Mouse (Mus musculus): ENCODE measurements around the gene Myt1l.
A peak's percentile ranks its signal among the peaks of the same experiment; 100 is the strongest.

Gene Myt1l

DNA sequence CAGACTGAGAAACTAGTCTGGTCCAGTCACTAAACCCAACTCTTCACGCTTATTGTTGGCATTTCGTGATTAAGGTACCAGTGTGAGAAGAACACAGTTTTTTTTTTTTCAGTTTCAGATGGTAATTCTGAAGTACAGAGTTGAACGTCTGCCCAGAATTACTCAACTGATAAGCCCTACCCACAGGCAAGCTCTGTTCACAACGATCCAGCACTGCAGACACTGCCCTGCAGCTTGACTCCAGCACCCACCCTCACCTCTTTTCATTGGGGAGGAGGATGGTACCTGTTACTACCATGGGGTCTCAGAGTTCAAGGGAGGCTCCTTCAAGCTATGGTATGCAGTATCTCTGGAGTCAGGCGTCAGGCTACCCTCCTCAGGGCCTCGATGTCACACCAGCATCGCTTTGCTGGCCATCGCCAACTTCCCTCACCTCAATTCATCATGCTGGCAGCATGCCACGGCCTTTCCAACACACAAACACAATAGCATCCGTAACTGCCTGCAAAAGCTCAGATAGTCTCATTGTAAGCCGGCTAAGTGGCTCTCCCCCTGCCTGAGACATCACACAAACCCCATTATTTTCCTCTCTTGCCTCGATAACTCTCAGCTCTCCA, 281.5 kb downstream of the Myt1l start:
- no peak for DNase-seq (ENCODE audit: low spot score in 2 of 2)

DNA sequence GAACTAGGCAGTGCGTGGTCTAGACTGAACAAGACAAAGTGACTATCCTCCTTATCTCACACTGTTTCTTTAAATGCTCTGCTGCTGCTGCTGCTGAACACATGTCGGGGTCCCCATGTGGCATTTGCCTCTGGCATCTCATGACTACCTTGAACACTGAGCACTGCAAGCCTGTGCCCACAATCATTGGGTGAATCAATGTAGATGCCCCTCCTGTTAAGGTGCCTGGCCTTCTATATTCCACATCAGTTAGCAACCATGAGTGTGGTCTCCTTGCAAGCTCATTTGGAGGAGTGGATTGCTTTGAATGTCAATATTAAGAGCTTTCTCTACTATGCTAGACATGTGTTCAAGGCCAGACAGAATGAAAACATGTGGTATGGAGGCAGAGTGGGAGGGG, 287.3 kb downstream of the Myt1l start:
- DNase-seq (ENCODE audit: low spot score in 2 of 2): no peak

DNA sequence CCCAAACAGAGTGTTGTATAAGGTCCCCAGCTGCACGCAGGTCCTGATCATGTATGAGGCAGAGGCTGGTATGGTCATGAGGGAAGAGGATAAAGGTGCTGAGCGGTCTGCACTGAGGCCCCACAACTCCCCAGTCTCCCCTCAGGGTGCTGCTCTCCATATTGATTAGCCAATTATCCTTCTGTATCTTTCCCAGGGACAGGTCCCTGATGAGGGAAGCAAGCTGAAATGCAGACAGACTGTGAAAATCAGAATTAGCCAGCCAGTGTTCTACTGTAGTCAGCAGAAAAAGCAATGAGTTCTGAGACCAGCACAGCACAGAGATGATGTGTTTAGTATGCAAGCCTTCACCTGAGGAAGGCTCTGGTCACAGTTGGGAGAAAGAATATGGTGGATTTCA, 287.9 kb downstream of the Myt1l start:
- no peak for DNase-seq (ENCODE audit: low spot score in 2 of 2)

DNA sequence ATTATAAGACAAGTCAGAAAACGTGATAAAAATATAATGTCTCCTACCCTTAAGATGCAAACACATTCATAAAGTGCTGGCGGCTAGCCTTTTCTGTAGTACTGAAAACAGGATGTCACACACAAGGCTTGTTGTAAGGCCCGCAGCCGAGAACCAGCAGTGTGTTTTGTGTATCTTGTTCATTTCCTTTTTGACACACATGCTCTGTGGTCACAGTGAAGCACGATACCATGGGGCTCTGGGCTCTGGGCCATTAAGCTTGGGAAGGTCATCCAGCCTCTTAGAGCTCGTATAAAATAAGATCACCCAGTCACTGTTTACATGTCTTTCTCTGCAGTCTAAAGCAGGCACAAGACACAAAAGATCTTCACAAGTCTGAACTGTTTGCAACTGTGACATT, 288.6 kb downstream of the Myt1l start:
- no peak for DNase-seq (ENCODE audit: low spot score in 2 of 2)

DNA sequence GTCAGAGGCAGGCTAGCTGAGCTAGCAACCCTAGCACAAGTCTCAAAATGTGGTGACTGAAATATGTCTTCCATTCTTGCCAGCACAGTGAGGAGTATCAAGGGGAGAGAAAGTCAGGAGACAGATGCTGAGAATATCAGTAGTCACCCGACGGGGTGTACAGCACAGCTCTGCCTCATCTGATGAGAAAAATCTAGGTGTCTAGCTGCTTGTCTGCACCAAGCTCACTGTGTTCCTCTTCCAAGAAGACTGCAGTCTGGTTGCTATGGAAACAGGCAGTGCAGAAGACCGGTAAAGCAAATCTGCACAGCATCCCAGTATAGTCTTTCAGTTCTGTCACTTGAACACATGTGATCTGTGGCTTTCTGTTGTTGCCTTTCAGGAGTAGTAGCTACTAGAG, 294.0 kb downstream of the Myt1l start:
- DNase-seq (ENCODE audit: low spot score in 2 of 2): peak; percentile 55 to 79

DNA sequence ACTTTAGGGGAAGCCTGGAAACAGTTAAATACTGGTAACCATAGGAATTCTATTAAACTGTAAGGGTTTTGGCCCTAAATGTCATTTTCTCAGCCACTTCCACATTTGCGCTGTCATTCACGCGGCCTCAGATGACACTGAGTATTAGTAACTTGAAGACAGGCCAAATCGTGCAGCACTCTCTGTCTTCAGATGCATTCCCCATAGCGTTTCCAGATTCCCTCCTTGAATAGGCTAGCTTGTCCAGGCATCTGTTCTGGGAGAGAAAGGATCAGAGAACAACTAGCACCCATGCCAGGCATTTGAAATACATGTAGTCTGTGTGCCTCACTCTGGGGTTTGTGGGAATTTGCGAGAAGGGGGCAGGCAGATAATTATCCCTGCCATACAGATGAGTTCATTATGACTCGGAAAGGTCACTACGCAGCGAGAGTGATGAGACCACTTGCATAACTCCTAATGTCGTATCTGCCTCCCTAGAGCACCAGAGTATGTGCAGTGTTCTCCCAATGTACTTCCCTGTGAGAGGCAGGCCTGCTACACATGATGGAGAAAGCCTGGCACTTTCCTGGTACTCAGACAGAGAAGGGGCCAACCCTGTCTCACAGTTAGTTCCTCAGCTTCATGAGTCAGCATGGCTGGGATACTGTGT, 295.7 kb downstream of the Myt1l start:
- DNase-seq (ENCODE audit: low spot score in 2 of 2): no peak

DNA sequence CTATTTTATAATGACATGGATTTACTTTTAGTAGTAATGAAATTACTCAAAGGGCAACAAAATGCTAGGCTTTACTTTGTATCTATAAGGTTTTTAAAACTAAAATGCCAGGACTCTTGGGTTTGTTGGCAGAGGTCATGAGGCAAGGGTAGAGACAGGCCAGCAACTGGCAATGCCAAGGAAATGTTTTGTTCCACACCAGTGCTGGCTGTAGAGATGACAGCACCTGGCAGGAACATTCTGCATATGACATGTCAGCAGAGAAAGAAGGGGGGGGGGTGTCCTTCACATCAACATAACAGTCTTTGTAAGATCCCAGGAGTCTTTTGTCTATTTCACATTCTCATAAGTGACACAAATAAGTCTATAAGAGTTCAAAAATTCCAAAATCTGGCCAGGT, 302.4 kb downstream of the Myt1l start:
- DNase-seq (ENCODE audit: low spot score in 2 of 2): no peak

DNA sequence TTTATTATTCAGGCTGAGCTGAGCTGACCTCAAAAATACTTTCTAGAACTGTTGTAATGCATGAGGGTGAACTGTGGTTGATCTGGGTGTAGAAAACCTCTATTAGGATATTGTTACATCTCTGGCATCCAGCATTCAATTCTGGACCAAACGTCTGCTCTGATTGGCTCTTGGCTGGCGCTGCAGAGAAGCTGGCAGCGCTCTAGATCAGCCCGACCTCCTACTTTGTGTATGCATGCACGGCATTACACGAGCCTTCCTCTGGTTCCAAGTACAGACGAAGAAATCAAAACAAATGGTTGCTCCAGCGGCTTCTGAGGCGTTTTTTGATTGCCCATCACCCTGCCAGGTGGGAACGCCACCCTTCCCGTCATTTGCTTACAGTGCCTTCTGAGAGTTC, 303.2 kb downstream of the Myt1l start:
- DNase-seq (ENCODE audit: low spot score in 2 of 2): no peak

DNA sequence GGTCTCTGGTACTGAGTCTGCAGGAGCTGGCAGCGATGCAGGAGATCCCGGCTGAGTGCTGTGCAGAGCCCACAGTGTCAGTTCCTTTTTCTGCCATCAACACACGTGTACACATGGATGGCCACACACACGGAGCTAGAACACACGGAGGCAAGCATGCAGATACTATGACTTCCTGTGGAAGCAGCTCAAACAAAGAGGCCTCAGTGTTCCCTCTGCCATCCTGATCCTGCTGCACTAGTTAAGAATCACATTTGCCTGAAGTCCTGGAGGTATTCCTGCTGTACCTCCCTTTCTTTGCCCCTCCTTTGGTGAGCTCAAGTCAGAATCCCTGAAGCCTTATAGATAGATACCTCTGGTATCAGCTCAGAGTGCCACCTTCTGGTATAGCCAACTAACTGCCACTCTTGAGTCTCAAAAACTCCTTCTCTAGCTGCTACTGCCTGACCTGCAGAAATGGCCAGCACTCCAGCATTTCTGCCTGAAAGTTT, 309.2 kb downstream of the Myt1l start:
- no peak for DNase-seq (ENCODE audit: low spot score in 2 of 2)

DNA sequence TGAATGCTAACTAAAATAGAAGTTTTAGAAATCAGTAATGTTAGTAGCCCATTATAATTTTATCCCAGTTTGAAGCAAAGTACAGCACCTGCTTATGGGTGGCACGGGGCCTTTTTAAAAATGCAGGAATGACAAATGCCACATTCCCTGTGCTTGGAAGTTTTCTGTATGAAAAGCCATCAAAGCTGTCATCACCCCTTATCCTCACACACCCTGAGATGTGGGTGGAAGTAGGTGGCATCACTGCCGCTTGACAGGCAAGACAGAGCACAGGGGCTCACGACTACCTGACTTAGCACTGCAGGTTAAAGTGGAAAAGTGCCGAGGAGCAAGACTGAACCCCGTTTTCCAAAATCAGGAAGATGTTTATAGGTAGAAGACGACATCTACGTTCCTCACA, 310.2 kb downstream of the Myt1l start:
- DNase-seq (ENCODE audit: low spot score in 2 of 2): no peak

DNA sequence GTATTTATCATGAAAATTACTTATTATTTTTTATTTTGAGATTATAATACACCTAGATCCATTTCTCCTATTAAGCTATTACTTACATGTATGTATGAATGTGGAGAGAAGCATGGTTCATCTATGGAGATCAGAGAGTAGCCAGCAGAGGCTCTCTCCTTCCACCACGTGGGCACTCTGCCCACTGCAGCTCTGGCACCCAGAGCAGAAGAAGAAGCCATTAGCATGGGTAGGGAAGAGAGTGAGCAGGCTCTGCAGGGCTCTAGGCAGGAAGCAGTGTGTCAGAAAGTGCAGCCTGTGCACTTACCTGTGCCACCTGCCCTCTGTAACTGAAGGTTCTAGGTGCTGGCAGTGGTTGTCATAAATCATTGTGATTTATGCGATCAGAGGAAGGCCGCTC, 321.8 kb downstream of the Myt1l start:
- no peak for DNase-seq (ENCODE audit: low spot score in 2 of 2)

DNA sequence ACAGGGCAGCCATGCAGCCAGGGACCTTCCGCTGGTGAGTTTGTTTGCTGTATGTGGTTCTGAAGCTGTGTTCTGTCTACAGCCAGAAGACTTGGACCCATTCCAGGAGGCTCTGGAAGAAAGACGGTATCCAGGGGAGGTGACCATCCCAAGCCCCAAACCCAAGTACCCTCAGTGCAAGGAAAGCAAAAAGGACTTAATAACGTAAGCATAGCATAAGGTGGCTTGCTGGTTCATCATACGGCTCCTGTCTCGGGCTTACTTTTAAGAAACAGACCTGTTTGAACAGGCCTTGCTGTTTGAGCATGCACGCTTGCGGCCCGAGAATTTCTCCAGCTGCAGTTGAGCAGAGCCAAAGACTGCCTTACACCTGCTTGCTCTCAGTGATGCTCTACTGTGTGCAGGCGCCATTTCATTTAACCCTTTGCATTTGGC, 326.0 kb downstream of the Myt1l start:
- no peak for DNase-seq (ENCODE audit: low spot score in 2 of 2)

DNA sequence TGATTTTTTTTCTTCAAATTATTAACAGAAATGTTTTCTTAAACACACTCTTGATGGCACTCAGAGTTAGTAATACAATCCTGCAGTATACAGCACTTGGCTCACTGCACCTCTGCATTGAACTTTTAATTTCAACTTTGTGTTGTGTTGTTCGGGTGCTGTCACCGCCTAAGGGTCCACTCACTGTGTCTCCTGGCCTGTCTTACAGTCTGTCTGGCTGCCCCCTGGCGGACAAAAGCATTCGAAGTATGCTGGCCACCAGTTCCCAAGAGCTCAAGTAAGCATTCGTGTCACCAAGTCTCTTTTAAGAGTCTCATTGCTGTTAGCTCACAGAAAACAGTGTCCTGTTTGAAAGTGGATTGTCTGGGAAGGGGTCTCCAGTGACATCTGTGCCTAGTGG, 326.8 kb downstream of the Myt1l start:
- peak; percentile 53 to 68 for DNase-seq (ENCODE audit: low spot score in 2 of 2)

DNA sequence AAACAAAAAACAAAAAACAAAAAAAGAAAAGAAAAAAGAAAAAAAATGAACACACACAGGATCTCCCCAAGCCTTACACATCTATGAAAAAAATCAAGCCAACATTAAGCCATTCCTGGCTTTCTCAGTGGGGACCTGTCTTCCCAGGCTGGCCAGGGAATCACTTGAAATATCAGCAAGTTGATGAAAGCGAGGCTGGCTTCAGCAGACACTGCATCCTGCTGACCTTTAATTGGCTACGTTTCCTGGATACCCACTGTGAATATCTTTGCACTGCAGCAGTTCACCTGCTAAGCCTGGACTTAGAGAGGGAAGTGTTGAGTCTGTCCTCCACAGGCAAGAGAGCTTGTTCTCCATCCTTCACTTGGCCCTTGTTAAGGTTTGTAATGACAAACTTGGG, 332.8 kb downstream of the Myt1l start:
- no peak for DNase-seq (ENCODE audit: low spot score in 2 of 2)

DNA sequence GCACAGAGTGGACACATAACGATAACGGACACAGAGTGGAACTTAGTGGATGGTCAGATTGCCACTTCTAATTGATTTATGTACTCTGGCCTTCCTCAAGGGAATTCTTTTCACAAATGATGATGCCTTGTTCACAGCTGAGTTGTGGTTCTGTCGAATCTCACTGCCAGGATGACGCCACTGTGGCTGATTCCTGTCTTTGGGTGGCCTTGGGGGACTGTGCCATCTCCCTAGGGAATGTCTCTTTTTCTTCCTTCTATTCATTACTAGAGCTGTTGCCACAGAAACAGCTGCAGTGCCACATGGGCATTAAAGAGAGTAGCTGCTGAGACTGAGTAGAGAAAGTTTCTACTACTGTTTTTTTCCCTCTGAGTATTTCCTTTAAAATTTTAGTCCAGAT, 340.1 kb downstream of the Myt1l start:
- no peak for DNase-seq (ENCODE audit: low spot score in 2 of 2)

DNA sequence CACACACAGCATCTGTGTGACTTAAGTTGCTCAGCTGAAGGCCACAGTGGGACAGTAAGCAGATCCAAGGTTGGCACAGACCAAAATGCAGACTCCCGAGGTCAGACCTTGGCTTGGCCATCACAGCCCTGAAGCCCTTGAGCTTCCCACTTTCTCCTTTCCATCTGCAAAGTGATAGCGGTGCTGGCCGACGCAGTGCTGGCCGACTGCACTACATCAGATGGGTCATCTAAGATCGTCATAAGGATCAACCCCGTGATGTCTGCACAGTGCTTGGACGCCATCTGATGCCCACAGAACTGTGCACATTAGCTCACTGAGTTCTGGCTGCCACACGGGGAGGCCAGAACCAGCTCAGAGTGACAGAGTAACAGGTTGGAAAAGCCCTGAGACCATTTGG, 340.6 kb downstream of the Myt1l start:
- no peak for DNase-seq (ENCODE audit: low spot score in 2 of 2)

DNA sequence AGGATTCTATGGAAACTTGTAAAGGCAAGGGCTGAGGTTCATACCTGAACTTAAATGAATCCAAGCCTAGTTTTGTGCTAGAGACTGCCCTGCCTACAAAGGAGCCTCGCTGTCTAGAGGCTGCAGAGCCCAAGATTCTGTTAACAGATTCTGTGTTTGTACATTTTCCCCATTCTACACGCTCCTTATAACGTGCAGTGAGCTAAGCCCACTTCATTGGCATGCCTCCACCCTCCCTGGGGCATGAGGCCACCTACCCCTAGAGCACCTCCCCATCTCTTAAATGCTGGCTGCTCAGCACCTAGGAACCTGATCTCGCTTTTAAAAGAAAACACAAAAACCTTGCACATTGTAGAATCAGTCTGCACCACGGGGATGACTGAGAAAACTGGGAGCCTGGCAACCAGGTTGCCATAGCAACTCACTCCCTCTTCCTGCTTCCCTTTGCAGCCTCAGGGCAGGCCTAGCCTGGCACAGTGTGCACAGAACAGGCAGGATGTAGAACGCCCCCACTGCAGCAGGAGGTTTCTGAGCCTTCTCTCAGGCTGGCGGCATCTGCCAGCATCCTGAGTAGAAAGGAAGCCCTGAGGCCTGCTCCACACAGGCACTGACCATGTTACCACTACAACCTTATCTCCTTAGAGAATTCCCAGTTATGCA, 344.1 kb downstream of the Myt1l start:
- peak; percentile 95 to 97 for DNase-seq (ENCODE audit: low spot score in 2 of 2)

DNA sequence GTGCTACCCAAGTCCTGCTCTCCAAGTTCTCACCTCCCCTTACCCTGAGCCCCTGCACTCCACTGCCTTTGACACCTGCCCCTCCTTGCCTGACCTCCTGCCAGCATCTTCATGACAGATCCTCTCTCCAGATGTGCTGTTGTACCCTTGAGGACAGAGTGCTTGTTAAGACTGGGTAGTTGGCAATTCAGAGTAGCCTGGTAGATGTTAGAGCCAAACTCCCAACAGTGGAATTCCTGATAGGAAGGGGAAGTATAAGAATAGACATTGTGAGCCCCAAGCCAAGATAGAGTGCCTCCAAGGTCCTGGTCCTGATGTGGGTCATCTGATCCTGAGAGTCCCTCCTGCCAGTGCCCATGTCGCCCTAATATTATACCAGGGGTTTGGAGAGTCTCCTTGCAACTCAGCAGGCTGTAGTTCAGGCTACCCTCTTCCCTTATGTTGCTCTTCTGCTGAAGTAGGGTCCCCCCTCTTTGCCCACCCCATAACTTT, 345.1 kb downstream of the Myt1l start:
- no peak for DNase-seq (ENCODE audit: low spot score in 2 of 2)

DNA sequence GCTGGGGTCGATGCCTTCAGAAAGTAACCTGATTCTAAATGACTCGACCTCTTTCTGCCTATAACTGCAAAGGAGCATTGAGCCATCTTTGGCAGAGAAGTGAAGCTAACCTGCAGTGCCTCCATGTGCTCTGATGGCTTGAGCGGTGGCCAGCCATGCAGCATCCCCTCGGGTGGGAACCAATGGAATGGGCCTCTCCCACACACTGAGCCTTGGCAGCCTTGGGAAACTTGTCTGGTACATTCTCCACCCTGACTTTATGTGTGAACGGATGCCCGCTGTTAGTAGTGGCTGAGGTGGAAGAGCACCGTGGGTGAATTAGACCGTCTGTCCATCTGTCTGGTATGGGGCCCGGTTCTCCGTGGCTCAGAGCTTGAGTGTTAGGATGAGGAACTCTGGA, 349.8 kb downstream of the Myt1l start:
- no peak for DNase-seq (ENCODE audit: low spot score in 2 of 2)

DNA sequence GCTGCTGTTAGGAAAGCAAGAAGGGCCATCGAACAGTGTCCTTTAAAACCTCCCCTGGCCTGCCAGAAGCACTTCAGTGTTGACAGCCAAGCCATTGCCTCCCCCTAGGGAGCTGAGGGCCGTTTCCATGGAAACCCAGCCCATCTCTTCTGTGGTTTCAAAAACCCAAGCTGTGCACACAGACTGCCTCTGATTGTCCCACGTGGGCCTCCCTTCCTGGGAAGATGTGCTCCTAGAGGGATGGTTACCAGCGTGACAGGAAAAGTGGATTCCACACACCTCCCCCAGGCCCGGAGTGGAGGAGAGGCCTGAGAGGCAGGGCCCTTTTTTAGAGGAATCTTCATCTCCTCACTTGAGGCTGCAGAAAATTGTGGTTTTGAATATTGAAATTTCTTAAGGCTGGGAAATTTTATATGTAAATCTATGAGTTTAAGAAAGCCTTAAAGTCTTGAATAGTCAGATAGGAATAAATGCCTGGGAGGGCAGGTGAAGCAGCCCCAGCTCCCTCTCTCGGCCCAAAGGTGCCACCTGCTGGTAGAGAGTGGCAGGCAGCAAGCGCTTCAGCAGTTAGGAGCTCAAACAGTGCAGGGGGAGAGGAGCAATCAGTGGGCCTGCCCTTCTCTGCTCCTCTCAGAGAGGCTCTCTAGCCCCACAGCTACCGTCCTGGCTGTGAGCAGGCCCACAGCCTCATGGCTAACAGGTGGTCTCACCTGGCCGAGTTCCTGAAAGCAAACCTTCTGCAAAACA, 354.9 kb downstream of the Myt1l start:
- DNase-seq (ENCODE audit: low spot score in 2 of 2): peak; percentile 79 to 83

DNA sequence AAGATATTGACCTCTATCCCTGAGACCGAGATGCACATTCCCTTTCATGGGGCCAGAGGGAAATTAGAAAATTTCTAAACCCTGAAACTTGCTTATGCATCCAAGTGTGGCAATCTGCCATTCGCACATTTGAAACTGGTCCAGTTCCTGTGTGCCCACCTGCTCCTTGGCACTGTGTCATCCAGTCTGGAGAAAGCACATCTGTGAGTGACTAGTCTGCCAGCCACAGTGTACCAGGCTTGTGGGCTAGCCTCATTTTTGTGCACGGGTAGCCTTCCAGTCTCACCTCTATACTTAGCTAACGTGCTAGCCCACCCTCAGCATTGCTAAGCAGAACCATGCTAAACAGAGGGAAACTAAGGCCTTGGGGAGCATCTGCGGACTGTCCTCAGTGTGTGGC, 356.2 kb downstream of the Myt1l start:
- peak; percentile 65 to 70 for DNase-seq (ENCODE audit: low spot score in 2 of 2)

DNA sequence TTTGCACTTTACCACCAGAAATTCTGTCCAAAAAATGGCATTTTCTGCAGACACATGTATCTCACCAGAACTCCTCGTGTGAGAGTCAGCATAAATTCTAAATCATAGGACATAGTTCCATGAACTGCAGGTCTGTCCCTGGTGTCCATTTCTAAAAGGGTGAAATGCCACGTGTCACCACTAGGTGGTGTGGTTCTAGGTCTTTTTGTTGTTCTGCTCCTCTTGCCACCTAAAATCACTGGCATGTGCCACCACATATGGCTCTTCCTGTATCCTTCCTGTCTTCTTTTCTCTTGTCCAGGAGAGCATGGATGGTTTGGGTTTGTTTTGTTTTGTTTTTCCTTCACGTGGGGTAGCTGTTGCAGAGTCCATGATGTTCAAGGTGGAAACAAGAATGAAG, 366.5 kb downstream of the Myt1l start:
- DNase-seq (ENCODE audit: low spot score in 2 of 2): no peak

Measured in right cerebral cortex, postnatal 36 days (tissue).